Mouse (Mus musculus) ES-Bruce4 (cell line): ENCODE data around the gene Tmem38a. TPM values are rescaled to one million over a fixed set of nuclear protein-coding genes. Genes with fewer than 3 reads are reported as not detected.

Experiments
- H3K27ac ChIP-seq: 2 replicates; pipeline ENCODE4 v1.5.1; 2012; ENCODE audit warnings: low read length, inconsistent platforms; ENCODE audit not compliant: insufficient read depth
- H3K27me3 ChIP-seq: 2 replicates; pipeline ENCODE4 v1.6.1; 2012; ENCODE audit warnings: mild to moderate bottlenecking, low read length, inconsistent platforms; ENCODE audit not compliant: control insufficient read depth, poor library complexity, insufficient read depth, severe bottlenecking
- H3K36me3 ChIP-seq: 2 replicates; pipeline ENCODE4 v1.6.1; 2012; ENCODE audit warnings: inconsistent platforms, mild to moderate bottlenecking, low read length, moderate library complexity; ENCODE audit not compliant: control insufficient read depth, poor library complexity, insufficient read depth, severe bottlenecking
- H3K4me1 ChIP-seq: one replicate; pipeline ENCODE4 v1.8.1; 2011; ENCODE audit warnings: low read length; ENCODE audit not compliant: control insufficient read depth, insufficient read depth
- H3K4me3 ChIP-seq: 2 replicates; pipeline ENCODE4 v1.5.1; 2011; ENCODE audit warnings: low read depth, mild to moderate bottlenecking, low read length
- H3K9ac ChIP-seq: 2 replicates; pipeline ENCODE4 v1.6.1; 2012; ENCODE audit warnings: low read depth, mild to moderate bottlenecking, inconsistent platforms; ENCODE audit not compliant: poor library complexity, severe bottlenecking
- H3K9me3 ChIP-seq: replicated peaks from 2 replicates; pipeline ENCODE4 v1.6.1; 2012; ENCODE audit warnings: mild to moderate bottlenecking, low read length, inconsistent platforms; ENCODE audit not compliant: control insufficient read depth, poor library complexity, insufficient read depth, severe bottlenecking
- CTCF ChIP-seq: IDR thresholded peaks from one replicate; pipeline ENCODE4 v1.8.1; 2011; ENCODE audit warnings: low read depth, low read length
- EP300 ChIP-seq: IDR thresholded peaks from 2 replicates; pipeline ENCODE4 v1.6.1; 2011; ENCODE audit warnings: low read depth, low read length; ENCODE audit not compliant: insufficient read depth
- POLR2A ChIP-seq: IDR thresholded peaks from one replicate; pipeline ENCODE4 v1.8.1; 2011; ENCODE audit warnings: low read length; ENCODE audit not compliant: insufficient read depth
- polyA plus RNA-seq: library from polyadenylated mRNA; stranded (reverse); fragments of >200 nt; gene quantifications from 2 replicates; pipeline ENCODE4 v1.2.4, GENCODE M21; 2011; ENCODE audit warnings: low read depth; ENCODE audit not compliant: missing spikeins, insufficient read depth, insufficient read length

The Tmem38a gene
- polyA plus RNA-seq, 1 experiment, result 12.2 TPM

- Histone ChIP-seq H3K27me3 (no peaks in the 10 kb centered on the region), H3K9ac (peak within 1 kb of the TSS; percentile 92), H3K27ac (peak within 1 kb of the TSS; percentile 84), H3K9me3 (no peaks in the 10 kb centered on the region), H3K36me3 (peaks cover 18% of the 10 kb centered on the region), H3K4me3 (peak within 1 kb of the TSS; percentile 92), H3K4me1 (peaks cover 2% of the 10 kb centered on the region)
- 0 out of 2 replicates have a peak, but pooled peaks have one; percentile 1 for TF ChIP-seq EP300
- peak; percentile 61 for TF ChIP-seq POLR2A
- TF ChIP-seq CTCF, result no peak
Measured at GRCm38 (mm10) chr8:72547802-72548643, 23.8 kb upstream of the Tmem38a start, which contains the start of gene Med26. Gene Med26, minus strand, starts transcription at chr8:72548270.

- no peaks in the 10 kb centered on the region for H3K27me3 ChIP-seq
- no peaks in the 10 kb centered on the region for H3K9me3 ChIP-seq
- H3K9ac ChIP-seq, result peak overlapping the region; percentile 71
- peaks cover 18% of the 10 kb centered on the region for H3K36me3 ChIP-seq
- peak overlapping the region; percentile 92 for H3K4me3 ChIP-seq
- peak overlapping the region; percentile 84 for H3K27ac ChIP-seq
- peaks cover 2% of the 10 kb centered on the region for H3K4me1 ChIP-seq
- TF ChIP-seq EP300 (no peak), POLR2A (no peak), CTCF (no peak)
Measured at GRCm38 (mm10) chr8:72548644-72549313, 23.1 kb upstream of the Tmem38a start.

DNA sequence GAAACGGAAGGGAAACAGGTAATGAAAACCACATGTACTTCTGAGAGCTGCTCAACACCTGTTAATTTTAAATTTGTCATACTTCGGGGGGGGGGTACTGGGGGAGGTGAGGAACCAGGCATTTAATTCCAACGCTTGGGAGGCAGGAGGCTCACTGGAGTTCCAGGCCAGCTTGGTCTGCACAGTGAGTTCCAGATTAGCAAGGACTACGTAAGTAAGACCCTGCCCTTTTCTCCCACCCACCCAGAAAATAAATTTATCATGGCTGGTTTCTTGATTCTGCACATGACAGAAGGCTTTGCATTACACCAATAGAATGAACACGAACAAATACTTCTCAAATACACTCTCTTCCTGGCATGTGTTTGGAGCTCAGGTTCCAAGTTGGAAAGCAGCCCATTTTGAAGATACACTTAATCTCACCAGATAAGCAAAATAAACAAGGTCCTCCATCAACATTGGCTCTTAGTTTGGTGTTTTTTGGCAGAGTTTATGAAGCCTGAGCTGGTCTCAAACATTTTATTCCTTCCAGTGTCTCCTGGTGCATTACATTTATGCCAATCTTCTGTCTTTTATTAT, 22.5 kb upstream of the Tmem38a start:
- H3K36me3 ChIP-seq, result peaks cover 13% of the 10 kb centered on the region; the same call in 1 of the 2 replicates
- peak overlapping the region; percentile 71 for H3K9ac ChIP-seq
- no peak for TF ChIP-seq CTCF
- no peak for TF ChIP-seq EP300
- no peak for TF ChIP-seq POLR2A
- no peaks in the 10 kb centered on the region for H3K9me3 ChIP-seq
- peak overlapping the region; percentile 37 for H3K27ac ChIP-seq
- H3K4me3 ChIP-seq, result peak overlapping the region; percentile 92
- peaks cover 2% of the 10 kb centered on the region for H3K4me1 ChIP-seq
- no peaks in the 10 kb centered on the region for H3K27me3 ChIP-seq

GRCm38 (mm10) chr8:72555770-72556169, 16.1 kb upstream of the Tmem38a start:
- Histone ChIP-seq H3K4me1 (peaks cover 6% of the 10 kb centered on the region), H3K27ac (peak overlapping the region; percentile 71)

DNA sequence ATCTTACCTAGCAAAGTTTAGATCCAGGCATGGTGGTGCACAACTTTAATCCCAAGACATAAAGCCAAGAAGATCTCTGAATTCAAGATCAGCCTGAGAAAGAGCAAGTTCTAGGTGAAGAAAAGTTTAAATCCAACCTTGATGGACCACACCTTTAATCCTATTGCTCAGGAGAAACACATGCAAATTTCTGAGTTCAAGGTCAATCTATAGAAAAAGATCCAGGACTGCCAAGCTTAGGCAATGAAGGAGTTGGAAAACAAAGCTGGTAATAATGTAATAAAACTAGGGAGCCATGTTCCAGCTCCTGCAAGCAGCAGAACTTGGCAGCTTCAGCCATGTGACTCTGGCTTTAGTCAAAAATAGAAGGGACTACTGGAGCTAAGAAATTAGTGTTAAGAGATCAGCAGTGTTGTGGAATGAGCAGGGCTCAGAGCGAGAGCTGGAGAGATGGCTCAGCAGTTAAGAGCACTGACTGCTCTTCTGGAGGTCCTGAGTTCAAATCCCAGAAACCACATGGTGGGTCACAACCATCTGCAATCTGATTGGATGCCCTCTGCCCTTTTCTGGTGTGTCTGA, 10.7 kb upstream of the Tmem38a start:
- Histone ChIP-seq H3K4me1 (peaks cover 2% of the 10 kb centered on the region), H3K4me3 (no peak overlapping the region), H3K36me3 (peaks cover 20% of the 10 kb centered on the region), H3K9me3 (no peaks in the 10 kb centered on the region), H3K27ac (peak overlapping the region; percentile 4; the same call in 1 of the 2 replicates), H3K9ac (no peak overlapping the region), H3K27me3 (no peaks in the 10 kb centered on the region)
- no peak for TF ChIP-seq EP300
- no peak for TF ChIP-seq POLR2A
- TF ChIP-seq CTCF, result no peak

More at GRCm38 (mm10) chr8:72555770-72556169, 16.1 kb upstream of the Tmem38a start:
- Histone ChIP-seq H3K27me3 (no peaks in the 10 kb centered on the region), H3K9me3 (no peaks in the 10 kb centered on the region), H3K4me3 (no peak overlapping the region), H3K9ac (no peak overlapping the region), H3K36me3 (no peaks in the 10 kb centered on the region)
- no peak for TF ChIP-seq CTCF
- no peak for TF ChIP-seq POLR2A
- TF ChIP-seq EP300, result peak; percentile 71

DNA sequence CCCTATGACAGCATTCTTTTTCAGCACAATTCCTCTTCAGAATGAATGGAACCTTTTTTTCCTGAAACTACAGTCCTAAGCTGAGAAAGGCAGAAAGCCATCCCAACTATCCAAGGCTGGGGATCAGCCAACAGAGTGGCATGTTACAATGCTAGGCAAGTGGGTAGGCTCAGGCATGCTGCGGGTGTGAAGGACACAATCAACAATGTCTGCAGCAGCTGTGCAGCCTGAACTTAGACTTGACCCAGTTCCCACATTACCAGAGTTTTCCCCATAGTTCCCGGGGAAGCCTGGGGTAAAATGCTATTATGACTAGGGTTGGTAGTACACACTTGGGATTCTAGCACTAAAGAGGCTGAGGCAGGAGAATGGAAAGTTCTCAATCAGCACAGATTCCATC, 5.9 kb upstream of the Tmem38a start:
- TF ChIP-seq POLR2A (no peak), CTCF (no peak), EP300 (no peak)
- Histone ChIP-seq H3K9ac (no peak overlapping the region), H3K4me1 (peaks cover 2% of the 10 kb centered on the region), H3K4me3 (no peak overlapping the region), H3K9me3 (no peaks in the 10 kb centered on the region), H3K27me3 (no peaks in the 10 kb centered on the region), H3K27ac (no peak overlapping the region), H3K36me3 (peaks cover 54% of the 10 kb centered on the region)
